In the genomic region with DNA sequence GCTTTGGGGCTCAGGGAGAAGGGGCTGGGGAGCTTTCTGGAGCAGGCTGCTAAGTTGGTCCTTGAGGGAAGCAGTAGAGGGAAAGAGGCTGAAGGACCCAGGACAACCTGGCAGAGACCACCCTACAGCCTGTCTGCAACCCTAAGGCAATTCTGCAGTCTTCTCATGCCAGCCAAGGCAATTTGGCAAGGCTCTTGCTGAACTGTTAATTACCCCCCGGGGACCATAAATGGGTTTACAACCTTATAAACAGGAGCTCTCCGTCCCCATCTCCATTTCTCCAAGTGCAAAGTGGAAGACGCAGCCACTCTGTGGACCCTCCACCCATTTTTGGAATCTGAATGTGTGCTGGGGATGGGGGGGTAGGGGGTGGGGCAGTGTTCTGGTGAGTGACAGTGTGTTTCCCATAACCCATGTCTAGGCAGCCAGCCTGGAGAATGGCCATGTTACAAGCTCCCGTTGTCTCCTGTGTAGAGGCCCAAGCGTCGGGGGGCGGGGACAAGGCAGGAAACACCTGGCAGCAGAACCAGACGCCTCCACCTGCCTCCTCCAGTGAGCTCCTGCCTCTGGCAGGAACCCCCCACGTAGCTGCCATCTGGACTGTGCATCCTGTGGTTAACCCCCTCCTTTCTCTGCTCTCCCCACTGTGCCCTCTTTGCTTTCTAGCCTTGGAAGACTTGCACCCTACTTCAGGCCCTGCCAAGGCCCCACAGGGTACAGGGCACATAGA, we compare ENCODE assay signal across 9 mouse cellular contexts. TPM values are rescaled to one million over a fixed set of nuclear protein-coding genes. Genes with fewer than 3 reads are reported as not detected.
A peak's percentile ranks its signal among the peaks of the same experiment; 100 is the strongest.
DNase-seq lines count a peak whose midpoint lies in the region; ATAC-seq lines count a peak whose summit lies in the region.
"Had no signal": no experiment of that assay in that cellular context is flagged by ENCODE, and none has a peak within 500 bp of the region (broad histone marks: within the 10 kb centered on the region; RNA-seq: fewer than 3 reads in every experiment).

No protein-coding gene starts in this region.

- no peak overlapping the region for H3K4me2 ChIP-seq in kidney, embryonic 14.5 days (replicated peaks; ENCODE audit: low read depth, low read length)
- 0 out of 2 replicates have a peak overlapping the region, but pooled peaks have one; percentile 8 for H3K4me2 ChIP-seq in embryonic facial prominence, embryonic 14.5 days (ENCODE audit: low read depth, low read length)
- H3K4me2 ChIP-seq in intestine, embryonic 16.5 days (ENCODE audit: low read depth, low read length), result no peak overlapping the region
- no peak overlapping the region for H3K4me2 ChIP-seq in neural tube, embryonic 14.5 days (ENCODE audit: low read depth, low read length)

- H3K27ac ChIP-seq in kidney, embryonic 14.5 days (ENCODE audit: low read depth, low read length), result no peak overlapping the region
- H3K27ac ChIP-seq in embryonic facial prominence, embryonic 14.5 days (replicated peaks; ENCODE audit: low read depth, low read length), result peak overlapping the region; percentile 53
- no peak overlapping the region for H3K27ac ChIP-seq in intestine, embryonic 16.5 days (ENCODE audit: low read length)
- H3K27ac ChIP-seq in neural tube, embryonic 14.5 days (ENCODE audit: low read depth, low read length), result peak overlapping the region; percentile 52; the same call in 1 of the 2 replicates
- H3K27ac ChIP-seq: kidney, postnatal 0 days had no signal

- no peak overlapping the region for H3K9ac ChIP-seq in kidney, embryonic 14.5 days (ENCODE audit: low read depth, low read length)
- H3K9ac ChIP-seq in embryonic facial prominence, embryonic 14.5 days (ENCODE audit: low read depth, low read length), result peak overlapping the region; percentile 21; the same call in 1 of the 2 replicates
- H3K9ac ChIP-seq in intestine, embryonic 16.5 days (ENCODE audit: low read depth, low read length), result no peak overlapping the region
- no peak overlapping the region for H3K9ac ChIP-seq in neural tube, embryonic 14.5 days (replicated peaks; ENCODE audit: low read depth, low read length)

- H3K4me1 ChIP-seq in kidney, embryonic 14.5 days (ENCODE audit: control insufficient read depth, insufficient read depth, low read length), result no peaks in the 10 kb centered on the region; the same call in 1 of the 2 replicates
- H3K4me1 ChIP-seq in embryonic facial prominence, embryonic 14.5 days (ENCODE audit: control insufficient read depth, insufficient read depth, low read length), result peaks cover 27% of the 10 kb centered on the region
- peaks cover 10% of the 10 kb centered on the region for H3K4me1 ChIP-seq in intestine, embryonic 16.5 days (ENCODE audit: control insufficient read depth, insufficient read depth, low read length)
- peaks cover 19% of the 10 kb centered on the region for H3K4me1 ChIP-seq in neural tube, embryonic 14.5 days (ENCODE audit: control insufficient read depth, insufficient read depth, low read length)

- no peaks in the 10 kb centered on the region for H3K9me3 ChIP-seq in kidney, embryonic 14.5 days (ENCODE audit: control insufficient read depth, low read length)
- H3K9me3 ChIP-seq in embryonic facial prominence, embryonic 14.5 days (ENCODE audit: control insufficient read depth, low read length), result no peaks in the 10 kb centered on the region
- no peaks in the 10 kb centered on the region for H3K9me3 ChIP-seq in intestine, embryonic 16.5 days (ENCODE audit: control insufficient read depth, low read length)
- no peaks in the 10 kb centered on the region for H3K9me3 ChIP-seq in neural tube, embryonic 14.5 days (ENCODE audit: control insufficient read depth, low read length)

- no peaks in the 10 kb centered on the region for H3K27me3 ChIP-seq in kidney, embryonic 14.5 days (ENCODE audit: control insufficient read depth, insufficient read depth, low read length)
- H3K27me3 ChIP-seq in embryonic facial prominence, embryonic 14.5 days (replicated peaks; ENCODE audit: control insufficient read depth, insufficient read depth, low read length), result no peaks in the 10 kb centered on the region; the same call in 1 of the 2 replicates
- no peaks in the 10 kb centered on the region for H3K27me3 ChIP-seq in intestine, embryonic 16.5 days (replicated peaks; ENCODE audit: control insufficient read depth, insufficient read depth, low read length)
- H3K27me3 ChIP-seq in neural tube, embryonic 14.5 days (ENCODE audit: control insufficient read depth, insufficient read depth, low read length), result no peaks in the 10 kb centered on the region

- no peaks in the 10 kb centered on the region for H3K36me3 ChIP-seq in kidney, embryonic 14.5 days (ENCODE audit: control insufficient read depth, insufficient read depth, low read length)
- H3K36me3 ChIP-seq in embryonic facial prominence, embryonic 14.5 days (ENCODE audit: control insufficient read depth, insufficient read depth, low read length), result no peaks in the 10 kb centered on the region
- H3K36me3 ChIP-seq in intestine, embryonic 16.5 days (ENCODE audit: control insufficient read depth, insufficient read depth, low read length), result no peaks in the 10 kb centered on the region
- H3K36me3 ChIP-seq in neural tube, embryonic 14.5 days (ENCODE audit: control insufficient read depth, insufficient read depth, low read length), result no peaks in the 10 kb centered on the region

- H3K4me3 ChIP-seq in kidney, embryonic 14.5 days (ENCODE audit: low read length), result no peak overlapping the region
- H3K4me3 ChIP-seq in embryonic facial prominence, embryonic 14.5 days (ENCODE audit: low read depth, low read length), result no peak overlapping the region
- H3K4me3 ChIP-seq in intestine, embryonic 16.5 days (ENCODE audit: low read length), result no peak overlapping the region
- H3K4me3 ChIP-seq in neural tube, embryonic 14.5 days (ENCODE audit: low read depth, low read length), result no peak overlapping the region

- no peak for ATAC-seq in kidney, embryonic 14.5 days (ENCODE audit: low FRiP score, low TSS enrichment)
- peak; percentile 89 for ATAC-seq in activated CD4-positive, CD25-positive, alpha-beta regulatory T cell, adult 4 months
- ATAC-seq in embryonic facial prominence, embryonic 14.5 days (ENCODE audit: low read depth), result peak; percentile 82
- ATAC-seq in intestine, embryonic 16.5 days, result peak; percentile 31
- ATAC-seq in neural tube, embryonic 14.5 days (ENCODE audit: low read depth), result peak; percentile 68

- 9% methylated on average over 9 of the region's 9 CpGs for WGBS in kidney, embryonic 14.5 days
- 16% methylated on average over 9 of the region's 9 CpGs for WGBS in embryonic facial prominence, embryonic 14.5 days
- WGBS in intestine, embryonic 16.5 days, result 17% methylated on average over 9 of the region's 9 CpGs
- 10% methylated on average over 9 of the region's 9 CpGs for WGBS in neural tube, embryonic 14.5 days

- DNase-seq in kidney, adult 18-20 months, result peak; percentile 10
- peak; percentile 85 for DNase-seq in embryonic facial prominence, embryonic 14.5 days (ENCODE audit: low spot score)
- no peak for DNase-seq in ovary, postnatal 36 days (ENCODE audit: low spot score)
- no peak for DNase-seq in ovary, postnatal 14 days (ENCODE audit: low spot score)

RNA-seq across cellular contexts. Expression of a gene that starts 20.5 kb away (rescaled TPM):
- not detected in 2 replicates for polyA plus RNA-seq in kidney, embryonic 14.5 days (2014; fragmentation: Nextera tagmentation; extraction: Ambion mirVana)
- not detected for polyA plus RNA-seq in activated CD4-positive, CD25-positive, alpha-beta regulatory T cell, adult 4 months (2017; shearing (Covaris generic))
- polyA plus RNA-seq in embryonic facial prominence, embryonic 14.5 days (2014; fragmentation: Nextera tagmentation; extraction: Ambion mirVana), result 0.31 and 0.35 TPM in 2 replicates
- polyA plus RNA-seq in intestine, embryonic 16.5 days (2015; fragmentation: Nextera tagmentation; extraction: Ambion mirVana), result 0.11 and 0.16 TPM in 2 replicates
- polyA plus RNA-seq in neural tube, embryonic 14.5 days (2014; fragmentation: Nextera tagmentation; extraction: Ambion mirVana), result 8.7 and 11.0 TPM in 2 replicates
- polyA plus RNA-seq: kidney, postnatal 0 days had no signal

RNA-seq across cellular contexts. Expression of a gene that starts 42.6 kb away (rescaled TPM):
- polyA plus RNA-seq in kidney, embryonic 14.5 days (2014; fragmentation: Nextera tagmentation; extraction: Ambion mirVana), result 0.51 and 0.65 TPM in 2 replicates
- polyA plus RNA-seq in activated CD4-positive, CD25-positive, alpha-beta regulatory T cell, adult 4 months (2017; shearing (Covaris generic)), result not detected
- 4.6 and 8.0 TPM in 2 replicates for polyA plus RNA-seq in embryonic facial prominence, embryonic 14.5 days (2014; fragmentation: Nextera tagmentation; extraction: Ambion mirVana)
- polyA plus RNA-seq in intestine, embryonic 16.5 days (2015; fragmentation: Nextera tagmentation; extraction: Ambion mirVana), result 1.7 and 2.1 TPM in 2 replicates
- 5.9 and 9.0 TPM in 2 replicates for polyA plus RNA-seq in neural tube, embryonic 14.5 days (2014; fragmentation: Nextera tagmentation; extraction: Ambion mirVana)

RNA-seq across cellular contexts. Expression of a gene that starts 43.2 kb away (rescaled TPM):
- polyA plus RNA-seq in kidney, embryonic 14.5 days (2014; fragmentation: Nextera tagmentation; extraction: Ambion mirVana), result not detected in 2 replicates
- polyA plus RNA-seq in activated CD4-positive, CD25-positive, alpha-beta regulatory T cell, adult 4 months (2017; shearing (Covaris generic)), result not detected
- polyA plus RNA-seq in embryonic facial prominence, embryonic 14.5 days (2014; fragmentation: Nextera tagmentation; extraction: Ambion mirVana), result 2.1 and 3.9 TPM in 2 replicates
- 1.0 and 1.4 TPM in 2 replicates for polyA plus RNA-seq in intestine, embryonic 16.5 days (2015; fragmentation: Nextera tagmentation; extraction: Ambion mirVana)
- 0.11 and 0.63 TPM in 2 replicates for polyA plus RNA-seq in neural tube, embryonic 14.5 days (2014; fragmentation: Nextera tagmentation; extraction: Ambion mirVana)

RNA-seq across cellular contexts. Expression of a gene that starts 49.8 kb away (rescaled TPM):
- 0.54 TPM in 1 of 2 replicates, not detected in the other for polyA plus RNA-seq in kidney, embryonic 14.5 days (2014; fragmentation: Nextera tagmentation; extraction: Ambion mirVana)
- not detected for polyA plus RNA-seq in activated CD4-positive, CD25-positive, alpha-beta regulatory T cell, adult 4 months (2017; shearing (Covaris generic))
- 90.3 and 111 TPM in 2 replicates for polyA plus RNA-seq in embryonic facial prominence, embryonic 14.5 days (2014; fragmentation: Nextera tagmentation; extraction: Ambion mirVana)
- polyA plus RNA-seq in intestine, embryonic 16.5 days (2015; fragmentation: Nextera tagmentation; extraction: Ambion mirVana), result 0.12 and 0.22 TPM in 2 replicates
- polyA plus RNA-seq in neural tube, embryonic 14.5 days (2014; fragmentation: Nextera tagmentation; extraction: Ambion mirVana), result 0.17 and 0.22 TPM in 2 replicates
- polyA plus RNA-seq: kidney, postnatal 0 days had no signal

Comparison
In these comparisons a context has a peak if more than half of its experiments do, and no peak if none do; other contexts are left out.
1. DNase-seq: peak in kidney, adult 18-20 months (single experiment) and embryonic facial prominence, embryonic 14.5 days (single experiment); none in ovary, postnatal 36 days (single experiment) and ovary, postnatal 14 days (single experiment).
2. H3K27ac ChIP-seq: peak in embryonic facial prominence, embryonic 14.5 days (single experiment) and neural tube, embryonic 14.5 days (single experiment); none in kidney, embryonic 14.5 days (single experiment) and intestine, embryonic 16.5 days (single experiment).